Mouse (Mus musculus) kidney, adult 8-10 months (tissue): ENCODE measurements around the gene Nucb1.

Source experiments
- DNase-seq, 2 experiments: peaks; one replicate each; pipeline ENCODE4 v3.0.0; 2022

Nucb1 gene

GRCm38 (mm10) chr7:45461326-45461725 lies 48.9 kb downstream of the Nucb1 start:
- DNase-seq = no peak

GRCm38 (mm10) chr7:45460860-45461314 lies 49.3 kb downstream of the Nucb1 start:
- DNase-seq = peak; percentile 68 to 79

- peak; percentile 79 to 84 for DNase-seq
These were observed 49.8 kb downstream of the Nucb1 start for GRCm38 (mm10) chr7:45460377-45460776.

- peak; percentile 98 to 99 for DNase-seq
These were observed 50.6 kb downstream of the Nucb1 start, which contains the start of gene Ftl1 for GRCm38 (mm10) chr7:45459564-45460140. Gene Ftl1, minus strand, starts transcription at chr7:45459884.

- peak; percentile 46 to 67 for DNase-seq
These were observed 51.2 kb downstream of the Nucb1 start for GRCm38 (mm10) chr7:45458748-45459563.

GRCm38 (mm10) chr7:45457204-45458060 lies 52.8 kb downstream of the Nucb1 start:
- DNase-seq = peak; percentile 77 to 86

- no peak for DNase-seq
These were observed 53.4 kb downstream of the Nucb1 start for GRCm38 (mm10) chr7:45456721-45457203.

- no peak for DNase-seq
These were observed 54.1 kb downstream of the Nucb1 start for GRCm38 (mm10) chr7:45455932-45456696.

GRCm38 (mm10) chr7:45454971-45455370 lies 55.2 kb downstream of the Nucb1 start:
- DNase-seq = no peak

GRCm38 (mm10) chr7:45451344-45451982 lies 58.7 kb downstream of the Nucb1 start:
- DNase-seq = peak; percentile 63 to 84

GRCm38 (mm10) chr7:45449974-45450373 lies 60.2 kb downstream of the Nucb1 start:
- no peak for DNase-seq

GRCm38 (mm10) chr7:45447325-45447990 lies 62.7 kb downstream of the Nucb1 start:
- peak in 1 of 2 experiments; percentile 38 for DNase-seq

- no peak for DNase-seq
These were observed 63.6 kb downstream of the Nucb1 start for GRCm38 (mm10) chr7:45446589-45446988.

GRCm38 (mm10) chr7:45443526-45444420 lies 66.4 kb downstream of the Nucb1 start:
- DNase-seq = no peak
